ENCODE assay signal across 11 mouse cellular contexts in genomic region chr9:89496729-89497398, GRCm38 (mm10).
DNase-seq lines count a peak whose midpoint lies in the region; ATAC-seq and TF ChIP-seq lines count a peak whose summit lies in the region.
"Had no signal": no experiment of that assay in that cellular context is flagged by ENCODE, and none has a peak within 500 bp of the region (broad histone marks: within the 10 kb centered on the region; RNA-seq: fewer than 3 reads in every experiment).

No protein-coding gene starts in this region.

- 14% methylated on average over 14 of the region's 14 CpGs for WGBS in kidney, embryonic 16.5 days
- WGBS in forebrain, embryonic 13.5 days: 59% methylated on average over 14 of the region's 14 CpGs
- 25% methylated on average over 14 of the region's 14 CpGs for WGBS in limb, embryonic 10.5 days
- WGBS in neural tube, embryonic 15.5 days: 8% methylated on average over 14 of the region's 14 CpGs
- 59% methylated on average over 14 of the region's 14 CpGs for WGBS in cerebellum, adult 2 months

- H3K4me2 ChIP-seq in kidney, embryonic 16.5 days (replicated peaks; ENCODE audit: low read depth, low read length): peak overlapping the region; percentile 40
- H3K4me2 ChIP-seq in forebrain, embryonic 13.5 days: peak overlapping the region; percentile 8; the same call in 1 of the 2 replicates
- H3K4me2 ChIP-seq in neural tube, embryonic 15.5 days: peak overlapping the region; percentile 34
- H3K4me2 ChIP-seq: embryonic facial prominence, embryonic 15.5 days; heart, embryonic 15.5 days; lung, embryonic 15.5 days had no signal

- no peaks in the 10 kb centered on the region for H3K27me3 ChIP-seq in kidney, embryonic 16.5 days (ENCODE audit: insufficient read depth, low read length)
- no peaks in the 10 kb centered on the region for H3K27me3 ChIP-seq in forebrain, embryonic 13.5 days
- no peaks in the 10 kb centered on the region for H3K27me3 ChIP-seq in limb, embryonic 10.5 days (ENCODE audit: low read depth, poor library complexity, severe bottlenecking)
- no peaks in the 10 kb centered on the region for H3K27me3 ChIP-seq in neural tube, embryonic 15.5 days (replicated peaks)
- H3K27me3 ChIP-seq in cerebellum, adult 2 months (ENCODE audit: control insufficient read depth, insufficient read depth, low read length): no peaks in the 10 kb centered on the region
- H3K27me3 ChIP-seq: embryonic facial prominence, embryonic 15.5 days; heart, embryonic 15.5 days; lung, embryonic 15.5 days had no signal

- no peaks in the 10 kb centered on the region for H3K9me3 ChIP-seq in kidney, embryonic 16.5 days (ENCODE audit: low read length)
- no peaks in the 10 kb centered on the region for H3K9me3 ChIP-seq in forebrain, embryonic 13.5 days (replicated peaks)
- no peaks in the 10 kb centered on the region for H3K9me3 ChIP-seq in limb, embryonic 10.5 days (replicated peaks)
- H3K9me3 ChIP-seq in neural tube, embryonic 15.5 days (replicated peaks): no peaks in the 10 kb centered on the region
- H3K9me3 ChIP-seq: embryonic facial prominence, embryonic 15.5 days; heart, embryonic 15.5 days; lung, embryonic 15.5 days had no signal

- H3K4me1 ChIP-seq in kidney, embryonic 16.5 days (ENCODE audit: insufficient read depth, low read length): peaks cover 10% of the 10 kb centered on the region
- peaks cover 8% of the 10 kb centered on the region; the same call in 1 of the 2 replicates for H3K4me1 ChIP-seq in forebrain, embryonic 13.5 days
- peaks cover 24% of the 10 kb centered on the region for H3K4me1 ChIP-seq in limb, embryonic 10.5 days
- H3K4me1 ChIP-seq in neural tube, embryonic 15.5 days: peaks cover 21% of the 10 kb centered on the region
- no peaks in the 10 kb centered on the region for H3K4me1 ChIP-seq in cerebellum, adult 2 months (ENCODE audit: control insufficient read depth, insufficient read depth, low read length)
- H3K4me1 ChIP-seq: embryonic facial prominence, embryonic 15.5 days; heart, embryonic 15.5 days; lung, embryonic 15.5 days had no signal

- H3K9ac ChIP-seq in kidney, embryonic 16.5 days (replicated peaks; ENCODE audit: low read length): no peak overlapping the region
- no peak overlapping the region for H3K9ac ChIP-seq in forebrain, embryonic 13.5 days
- H3K9ac ChIP-seq in neural tube, embryonic 15.5 days (replicated peaks): no peak overlapping the region
- H3K9ac ChIP-seq: embryonic facial prominence, embryonic 15.5 days; heart, embryonic 15.5 days; lung, embryonic 15.5 days had no signal

- TF ChIP-seq POLR2A in cerebellum, adult 2 months (IDR thresholded peaks at IDR 0.05; ENCODE audit: borderline replicate concordance, insufficient read depth, low read length): no peak

- H3K27ac ChIP-seq in kidney, embryonic 16.5 days (ENCODE audit: low read length): peak overlapping the region; percentile 61; the same call in 1 of the 2 replicates
- H3K27ac ChIP-seq in forebrain, embryonic 13.5 days: no peak overlapping the region
- peak overlapping the region; percentile 81 for H3K27ac ChIP-seq in limb, embryonic 10.5 days
- peak overlapping the region; percentile 85 for H3K27ac ChIP-seq in neural tube, embryonic 15.5 days (replicated peaks)
- H3K27ac ChIP-seq in cerebellum, adult 2 months (ENCODE audit: insufficient read depth, low read length): no peak overlapping the region
- H3K27ac ChIP-seq: embryonic facial prominence, embryonic 15.5 days; heart, embryonic 15.5 days; lung, embryonic 15.5 days had no signal

- peak overlapping the region; percentile 25 for H3K4me3 ChIP-seq in kidney, embryonic 16.5 days (ENCODE audit: low read length)
- no peak overlapping the region for H3K4me3 ChIP-seq in forebrain, embryonic 13.5 days
- H3K4me3 ChIP-seq in limb, embryonic 10.5 days: peak overlapping the region; percentile 28
- H3K4me3 ChIP-seq in neural tube, embryonic 15.5 days (replicated peaks): no peak overlapping the region
- no peak overlapping the region for H3K4me3 ChIP-seq in cerebellum, adult 2 months (replicated peaks; ENCODE audit: insufficient read depth, low read depth, low read length)
- H3K4me3 ChIP-seq: embryonic facial prominence, embryonic 15.5 days; heart, embryonic 15.5 days; lung, embryonic 15.5 days had no signal

- no peak for DNase-seq in kidney, adult 9 months
- peak; percentile 54 for DNase-seq in limb, embryonic 10.5 days (ENCODE audit: low spot score)
- no peak for DNase-seq in lung, postnatal 14 days
- DNase-seq in cerebellum, adult 2 months: no peak
- no peak for DNase-seq in spleen, postnatal 36 days (ENCODE audit: low spot score in 2 of 2)

- no peaks in the 10 kb centered on the region for H3K36me3 ChIP-seq in kidney, embryonic 16.5 days (ENCODE audit: insufficient read depth, low read length)
- no peaks in the 10 kb centered on the region for H3K36me3 ChIP-seq in forebrain, embryonic 13.5 days (ENCODE audit: poor library complexity, severe bottlenecking)
- H3K36me3 ChIP-seq in limb, embryonic 10.5 days: no peaks in the 10 kb centered on the region
- H3K36me3 ChIP-seq in neural tube, embryonic 15.5 days: no peaks in the 10 kb centered on the region
- H3K36me3 ChIP-seq: embryonic facial prominence, embryonic 15.5 days; heart, embryonic 15.5 days; lung, embryonic 15.5 days had no signal

- ATAC-seq in kidney, embryonic 16.5 days (ENCODE audit: low FRiP score, low TSS enrichment): peak; percentile 78
- peak; percentile 70 for ATAC-seq in forebrain, embryonic 13.5 days
- ATAC-seq in neural tube, embryonic 15.5 days (ENCODE audit: low FRiP score): peak; percentile 85

- TF ChIP-seq CTCF in cerebellum, adult 2 months (IDR thresholded peaks at IDR 0.05; ENCODE audit: borderline replicate concordance, insufficient read depth, low read depth, low read length): no peak

Comparison
In these comparisons a context has a peak if more than half of its experiments do, and no peak if none do; other contexts are left out.
1. H3K27ac ChIP-seq: peak in kidney, embryonic 16.5 days (single experiment), limb, embryonic 10.5 days (single experiment) and neural tube, embryonic 15.5 days (single experiment); none in forebrain, embryonic 13.5 days (single experiment) and cerebellum, adult 2 months (single experiment).
2. H3K4me3 ChIP-seq: peak in kidney, embryonic 16.5 days (single experiment) and limb, embryonic 10.5 days (single experiment); none in forebrain, embryonic 13.5 days (single experiment), neural tube, embryonic 15.5 days (single experiment) and cerebellum, adult 2 months (single experiment).
3. Peak in every context shown above with its lines, with median percentiles within 50 percentile points of each other: ATAC-seq and H3K4me2 ChIP-seq.